Mouse (Mus musculus) E14TG2a.4 (cell line): ENCODE measurements around the gene Cdca5.

ENCODE experiments used
- CTCF ChIP-seq: conservative IDR thresholded peaks from 2 replicates; pipeline ENCODE4 v1.5.1; 2014; ENCODE audit warnings: low read length
- POU5F1 ChIP-seq: IDR thresholded peaks from 2 replicates; pipeline ENCODE4 v1.6.1; 2014; ENCODE audit warnings: low read length, borderline replicate concordance

DNA sequence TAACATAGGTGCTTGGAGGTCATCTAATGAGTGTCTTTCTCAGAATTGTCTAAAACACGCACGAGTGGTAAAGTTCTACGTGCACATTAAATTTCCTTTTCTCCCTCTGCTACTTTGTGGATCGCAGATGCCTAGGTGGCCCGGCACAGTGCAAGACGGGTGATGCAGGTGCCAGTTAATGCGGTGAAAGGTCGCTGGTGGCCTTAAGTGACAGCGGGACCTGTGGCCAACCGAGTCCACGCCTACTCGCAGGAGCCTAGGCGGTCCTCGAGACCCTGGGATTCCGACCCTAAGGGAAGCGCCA lies 55.5 kb downstream of the Cdca5 start:
- TF ChIP-seq CTCF, result no peak
- no peak for TF ChIP-seq POU5F1
